Mouse (Mus musculus): ENCODE measurements around the gene Syt16. TPM values are rescaled to one million over a fixed set of nuclear protein-coding genes. Genes with fewer than 3 reads are reported as not detected.

Syt16 gene
- polyA plus RNA-seq, 1 experiment from 2014 or later, result 9.7 TPM

GRCm38 (mm10) chr12:73974584-73974983 is 22.9 kb upstream of the Syt16 start:
- Histone ChIP-seq H3K27me3 (no peaks in the 10 kb centered on the region), H3K4me1 (no peaks in the 10 kb centered on the region), H3K4me2 (no peak overlapping the region), H3K9me3 (peaks cover 6% of the 10 kb centered on the region), H3K4me3 (no peak overlapping the region), H3K9ac (no peak overlapping the region), H3K36me3 (peaks cover 89% of the 10 kb centered on the region), H3K27ac (no peak overlapping the region)
- WGBS, result 83% methylated on average over 6 of the region's 6 CpGs
- no peak for ATAC-seq (ENCODE audit: insufficient number of reproducible peaks, insufficient read depth, low FRiP score, low TSS enrichment, low read depth)

GRCm38 (mm10) chr12:73978144-73978543 is 19.3 kb upstream of the Syt16 start:
- no peaks in the 10 kb centered on the region for H3K9me3 ChIP-seq
- H3K4me1 ChIP-seq, result no peaks in the 10 kb centered on the region
- peaks cover 82% of the 10 kb centered on the region for H3K36me3 ChIP-seq
- H3K9ac ChIP-seq, result no peak overlapping the region
- no peak overlapping the region for H3K4me3 ChIP-seq
- H3K27me3 ChIP-seq, result no peaks in the 10 kb centered on the region
- no peak for ATAC-seq (ENCODE audit: insufficient number of reproducible peaks, insufficient read depth, low FRiP score, low TSS enrichment, low read depth)
- WGBS, result 95% methylated on average over 3 of the region's 3 CpGs
- no peak overlapping the region for H3K27ac ChIP-seq
- no peak overlapping the region for H3K4me2 ChIP-seq

GRCm38 (mm10) chr12:73979667-73980066 is 17.8 kb upstream of the Syt16 start:
- no peak overlapping the region for H3K4me3 ChIP-seq
- H3K4me2 ChIP-seq, result no peak overlapping the region
- peaks cover 84% of the 10 kb centered on the region for H3K36me3 ChIP-seq
- H3K9me3 ChIP-seq, result no peaks in the 10 kb centered on the region
- 88% methylated on average over 5 of the region's 5 CpGs for WGBS
- H3K9ac ChIP-seq, result no peak overlapping the region
- no peak for ATAC-seq (ENCODE audit: insufficient number of reproducible peaks, insufficient read depth, low FRiP score, low TSS enrichment, low read depth)
- no peaks in the 10 kb centered on the region for H3K27me3 ChIP-seq
- H3K27ac ChIP-seq, result no peak overlapping the region
- no peaks in the 10 kb centered on the region for H3K4me1 ChIP-seq

- no peak overlapping the region for H3K4me3 ChIP-seq
- WGBS, result 68% methylated on average over 14 of the region's 14 CpGs
- H3K27ac ChIP-seq, result no peak overlapping the region
- no peak overlapping the region for H3K9ac ChIP-seq
- no peaks in the 10 kb centered on the region for H3K4me1 ChIP-seq
- no peak overlapping the region for H3K4me2 ChIP-seq
- peaks cover 73% of the 10 kb centered on the region for H3K36me3 ChIP-seq
- no peaks in the 10 kb centered on the region for H3K9me3 ChIP-seq
- no peaks in the 10 kb centered on the region for H3K27me3 ChIP-seq
- ATAC-seq (ENCODE audit: insufficient number of reproducible peaks, insufficient read depth, low FRiP score, low TSS enrichment, low read depth), result no peak
These were observed 14.9 kb upstream of the Syt16 start for GRCm38 (mm10) chr12:73982533-73982932.

GRCm38 (mm10) chr12:73986299-73986698 is 11.2 kb upstream of the Syt16 start:
- no peak overlapping the region for H3K9ac ChIP-seq
- H3K4me1 ChIP-seq, result no peaks in the 10 kb centered on the region
- no peak overlapping the region for H3K27ac ChIP-seq
- H3K36me3 ChIP-seq, result peaks cover 39% of the 10 kb centered on the region
- no peak for ATAC-seq (ENCODE audit: insufficient number of reproducible peaks, insufficient read depth, low FRiP score, low TSS enrichment, low read depth)
- no peaks in the 10 kb centered on the region for H3K9me3 ChIP-seq
- H3K4me2 ChIP-seq, result no peak overlapping the region
- H3K27me3 ChIP-seq, result no peaks in the 10 kb centered on the region
- 85% methylated on average over 7 of the region's 7 CpGs for WGBS
- no peak overlapping the region for H3K4me3 ChIP-seq

GRCm38 (mm10) chr12:73988393-73989008 is 9.0 kb upstream of the Syt16 start:
- no peak overlapping the region for H3K27ac ChIP-seq
- no peak overlapping the region for H3K4me3 ChIP-seq
- no peak overlapping the region for H3K4me2 ChIP-seq
- ATAC-seq (ENCODE audit: insufficient number of reproducible peaks, insufficient read depth, low FRiP score, low TSS enrichment, low read depth), result no peak
- H3K4me1 ChIP-seq, result no peaks in the 10 kb centered on the region
- 80% methylated on average over 4 of the region's 4 CpGs for WGBS
- no peak overlapping the region for H3K9ac ChIP-seq
- H3K9me3 ChIP-seq, result no peaks in the 10 kb centered on the region
- no peaks in the 10 kb centered on the region for H3K27me3 ChIP-seq
- H3K36me3 ChIP-seq, result peaks cover 23% of the 10 kb centered on the region

GRCm38 (mm10) chr12:73989594-73989993 is 7.9 kb upstream of the Syt16 start:
- no peaks in the 10 kb centered on the region for H3K4me1 ChIP-seq
- H3K27ac ChIP-seq, result no peak overlapping the region
- ATAC-seq (ENCODE audit: insufficient number of reproducible peaks, insufficient read depth, low FRiP score, low TSS enrichment, low read depth), result no peak

GRCm38 (mm10) chr12:73996906-73997296 is 560 bp upstream of the Syt16 start:
- H3K9ac ChIP-seq, result peak overlapping the region; percentile 82
- H3K4me3 ChIP-seq, result peak overlapping the region; percentile 65
- H3K27ac ChIP-seq, result no peak overlapping the region

More at GRCm38 (mm10) chr12:73989594-73989993, 7.9 kb upstream of the Syt16 start:
- no peak overlapping the region for H3K4me2 ChIP-seq
- no peaks in the 10 kb centered on the region for H3K9me3 ChIP-seq
- no peaks in the 10 kb centered on the region for H3K27me3 ChIP-seq
- H3K4me3 ChIP-seq, result no peak overlapping the region
- peaks cover 14% of the 10 kb centered on the region for H3K36me3 ChIP-seq
- no peak overlapping the region for H3K9ac ChIP-seq

GRCm38 (mm10) chr12:73998128-73998456 is 631 bp downstream of the Syt16 start:
- Histone ChIP-seq H3K9ac (peak overlapping the region; percentile 82), H3K4me3 (peak overlapping the region; percentile 65), H3K27me3 (peaks cover 19% of the 10 kb centered on the region), H3K27ac (no peak overlapping the region), H3K4me2 (peak overlapping the region; percentile 84), H3K4me1 (peaks cover 16% of the 10 kb centered on the region), H3K9me3 (no peaks in the 10 kb centered on the region), H3K36me3 (no peaks in the 10 kb centered on the region)
- ATAC-seq (ENCODE audit: insufficient number of reproducible peaks, insufficient read depth, low FRiP score, low TSS enrichment, low read depth), result no peak
- WGBS, result 29% methylated on average over 5 of the region's 5 CpGs

More at GRCm38 (mm10) chr12:73996906-73997296, 560 bp upstream of the Syt16 start:
- Histone ChIP-seq H3K36me3 (no peaks in the 10 kb centered on the region), H3K4me1 (peaks cover 12% of the 10 kb centered on the region), H3K9me3 (no peaks in the 10 kb centered on the region), H3K4me2 (peak overlapping the region; percentile 84), H3K27me3 (peaks cover 19% of the 10 kb centered on the region)
- ATAC-seq (ENCODE audit: insufficient number of reproducible peaks, insufficient read depth, low FRiP score, low TSS enrichment, low read depth), result no peak
- 47% methylated on average over 12 of the region's 12 CpGs for WGBS

GRCm38 (mm10) chr12:74002449-74002848 is 5.0 kb downstream of the Syt16 start:
- H3K4me1 ChIP-seq, result peaks cover 12% of the 10 kb centered on the region
- no peaks in the 10 kb centered on the region for H3K36me3 ChIP-seq
- no peak overlapping the region for H3K27ac ChIP-seq
- no peaks in the 10 kb centered on the region for H3K9me3 ChIP-seq
- ATAC-seq (ENCODE audit: insufficient number of reproducible peaks, insufficient read depth, low FRiP score, low TSS enrichment, low read depth), result no peak
- 44% methylated on average over 9 of the region's 9 CpGs for WGBS
- H3K27me3 ChIP-seq, result peaks cover 8% of the 10 kb centered on the region; the same call in 1 of the 2 replicates
- no peak overlapping the region for H3K9ac ChIP-seq
- H3K4me3 ChIP-seq, result no peak overlapping the region
- H3K4me2 ChIP-seq, result no peak overlapping the region

- H3K4me1 ChIP-seq, result peaks cover 5% of the 10 kb centered on the region
- H3K36me3 ChIP-seq, result no peaks in the 10 kb centered on the region
- 21% methylated on average over 8 of the region's 8 CpGs for WGBS
- no peak overlapping the region for H3K27ac ChIP-seq
- no peak overlapping the region for H3K4me2 ChIP-seq
- H3K4me3 ChIP-seq, result no peak overlapping the region
- no peaks in the 10 kb centered on the region for H3K27me3 ChIP-seq
- no peak for ATAC-seq (ENCODE audit: insufficient number of reproducible peaks, insufficient read depth, low FRiP score, low TSS enrichment, low read depth)
- no peak overlapping the region for H3K9ac ChIP-seq
- H3K9me3 ChIP-seq, result no peaks in the 10 kb centered on the region
These were observed 12.0 kb downstream of the Syt16 start for GRCm38 (mm10) chr12:74009448-74009911.

- 2% methylated on average over 6 of the region's 6 CpGs for WGBS
- Histone ChIP-seq H3K4me3 (no peak overlapping the region), H3K9ac (no peak overlapping the region), H3K4me2 (peak overlapping the region; percentile 46), H3K36me3 (no peaks in the 10 kb centered on the region), H3K9me3 (no peaks in the 10 kb centered on the region), H3K27me3 (no peaks in the 10 kb centered on the region), H3K27ac (no peak overlapping the region), H3K4me1 (peaks cover 5% of the 10 kb centered on the region)
- ATAC-seq (ENCODE audit: insufficient number of reproducible peaks, insufficient read depth, low FRiP score, low TSS enrichment, low read depth), result no peak
These were observed 16.3 kb downstream of the Syt16 start for GRCm38 (mm10) chr12:74013739-74014138.
